Mouse (Mus musculus) thymus, adult 2 months (tissue): Measurements from ENCODE around the gene Timm10.

ENCODE experiments used
- CTCF ChIP-seq: fragments of 200-500 bp; IDR thresholded peaks from 2 replicates; pipeline ENCODE4 v1.5.1; 2012; ENCODE audit warnings: mild to moderate bottlenecking, control low read depth, low read length, moderate library complexity, borderline replicate concordance; ENCODE audit not compliant: control insufficient read depth, poor library complexity, insufficient read depth; ENCODE audit errors: extremely low read depth
- POLR2A ChIP-seq: fragments of 200-500 bp; IDR thresholded peaks from 2 replicates; pipeline ENCODE4 v1.6.1; 2012; ENCODE audit warnings: mild to moderate bottlenecking, low read length, control low read depth, moderate library complexity; ENCODE audit not compliant: control insufficient read depth, poor library complexity, insufficient read depth; ENCODE audit errors: extremely low read depth

DNA sequence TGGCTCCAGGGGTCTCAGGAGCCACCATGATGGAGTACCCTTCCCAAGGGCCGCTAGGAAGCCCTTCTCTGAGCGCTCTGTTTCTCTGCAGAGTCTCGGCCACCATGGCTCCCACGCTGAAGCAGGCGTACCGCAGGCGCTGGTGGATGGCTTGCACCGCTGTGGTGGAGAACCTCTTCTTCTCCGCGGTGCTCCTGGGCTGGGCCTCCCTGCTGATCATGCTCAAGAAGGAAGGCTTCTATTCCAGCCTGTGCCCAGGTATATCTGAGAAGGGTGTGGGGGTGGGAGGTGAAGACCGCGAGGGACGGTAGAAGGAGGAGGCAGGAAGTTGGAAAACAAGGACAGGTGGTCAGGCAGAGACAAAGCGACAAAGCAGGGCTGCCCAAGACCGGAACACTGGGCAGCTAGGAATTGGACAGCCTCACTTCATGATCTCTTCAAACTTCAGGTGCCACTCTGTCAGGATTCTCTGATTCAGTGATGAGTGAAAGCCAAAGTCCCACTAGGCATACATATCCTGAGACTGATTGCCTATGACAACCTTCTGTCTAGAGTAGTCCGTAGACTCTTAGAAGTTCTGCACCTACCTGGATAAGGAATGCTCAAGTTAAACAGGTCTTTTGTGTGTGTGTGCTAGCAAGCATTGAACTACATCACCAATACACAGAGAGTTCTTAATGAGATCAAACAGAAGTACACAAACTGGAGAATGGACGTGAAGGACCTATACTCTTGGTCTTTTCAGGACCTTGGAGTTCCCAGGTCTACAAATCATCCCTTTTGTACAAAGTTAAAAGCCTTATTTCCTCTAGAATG is 14.2 kb downstream of the Timm10 start:
- no peak; the same call in 1 of the 2 replicates for TF ChIP-seq POLR2A
- no peak for TF ChIP-seq CTCF
